Mouse (Mus musculus) cerebellum, postnatal 25 days (tissue): ENCODE results near the gene Chst14.

Source experiments
- DNase-seq, 2 experiments: peaks; one replicate each; pipeline ENCODE4 v3.0.0; 2021; ENCODE audit warnings: mixed read lengths in 2 of 2

Gene Chst14

DNA sequence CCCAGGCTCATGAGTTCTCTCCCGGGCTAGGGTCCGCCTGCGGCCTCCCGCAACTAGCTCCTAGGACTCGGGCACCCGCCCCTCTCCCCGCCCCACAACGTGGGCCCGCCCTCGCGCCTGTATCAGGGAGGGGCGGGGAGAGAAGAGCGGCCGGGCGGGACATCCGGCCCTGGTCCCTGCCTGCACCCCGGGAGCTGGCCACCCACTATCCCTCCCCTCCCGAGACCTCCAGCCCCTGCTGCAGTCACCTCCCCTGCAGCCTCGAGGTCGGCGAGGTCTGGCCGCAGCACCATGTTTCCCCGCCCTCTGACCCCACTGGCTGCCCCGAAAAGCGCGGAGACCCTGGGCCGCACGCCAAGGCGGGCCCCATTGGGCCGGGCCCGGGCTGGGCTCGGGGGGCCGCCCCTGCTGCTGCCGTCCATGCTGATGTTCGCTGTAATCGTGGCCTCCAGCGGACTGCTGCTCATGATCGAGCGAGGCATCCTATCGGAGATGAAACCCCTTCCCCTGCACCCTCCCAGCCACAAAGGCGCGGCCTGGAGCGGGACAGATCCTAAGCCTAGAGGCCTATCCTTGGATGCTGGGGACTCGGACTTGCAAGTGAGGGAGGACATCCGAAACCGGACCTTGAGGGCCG lies at the start of gene Chst14:
TSS of gene Chst14 (plus strand) at position 136 of the 637 bp plus-strand sequence.
- DNase-seq, result peak; percentile 60 to 81

DNA sequence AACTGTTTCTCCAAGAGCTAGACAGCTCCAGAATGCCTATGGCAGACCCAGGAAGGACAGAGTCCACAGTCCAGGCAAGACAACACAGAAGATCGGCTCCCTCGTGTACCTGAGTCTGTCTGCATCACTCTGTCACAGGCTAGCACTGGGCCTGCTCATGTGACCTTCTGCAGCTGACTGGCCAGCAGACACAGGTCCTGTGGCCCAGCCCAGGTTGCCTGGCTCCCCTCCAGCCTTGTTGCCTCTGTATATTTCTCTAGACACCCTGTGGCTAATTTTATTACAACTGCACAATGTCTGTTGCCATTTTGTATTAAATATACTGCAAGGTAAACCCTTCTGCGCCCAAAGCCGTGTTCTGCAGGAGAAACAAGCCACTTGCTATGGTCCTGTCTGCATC lies 45.3 kb upstream of the Chst14 start:
- DNase-seq, result no peak

DNA sequence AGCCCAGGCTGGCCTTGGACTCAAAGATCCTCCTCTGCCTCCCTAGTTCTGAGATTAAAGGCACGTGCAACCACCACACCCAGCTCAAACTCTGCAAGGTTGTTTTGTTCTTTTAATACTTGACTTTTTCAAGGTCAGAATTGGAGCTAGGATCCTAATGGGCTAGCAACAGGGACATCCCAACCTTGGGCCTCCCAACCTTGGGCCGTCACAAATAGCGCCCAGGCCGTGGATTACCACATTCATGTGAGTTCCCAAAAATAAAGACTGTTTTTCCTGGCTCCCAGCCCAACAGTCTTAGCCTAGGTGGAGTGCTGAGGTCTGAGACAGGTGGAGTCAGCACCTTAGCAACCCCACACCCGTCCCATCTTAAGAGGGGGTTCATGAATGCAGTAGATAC lies 44.3 kb upstream of the Chst14 start:
- DNase-seq, result no peak

DNA sequence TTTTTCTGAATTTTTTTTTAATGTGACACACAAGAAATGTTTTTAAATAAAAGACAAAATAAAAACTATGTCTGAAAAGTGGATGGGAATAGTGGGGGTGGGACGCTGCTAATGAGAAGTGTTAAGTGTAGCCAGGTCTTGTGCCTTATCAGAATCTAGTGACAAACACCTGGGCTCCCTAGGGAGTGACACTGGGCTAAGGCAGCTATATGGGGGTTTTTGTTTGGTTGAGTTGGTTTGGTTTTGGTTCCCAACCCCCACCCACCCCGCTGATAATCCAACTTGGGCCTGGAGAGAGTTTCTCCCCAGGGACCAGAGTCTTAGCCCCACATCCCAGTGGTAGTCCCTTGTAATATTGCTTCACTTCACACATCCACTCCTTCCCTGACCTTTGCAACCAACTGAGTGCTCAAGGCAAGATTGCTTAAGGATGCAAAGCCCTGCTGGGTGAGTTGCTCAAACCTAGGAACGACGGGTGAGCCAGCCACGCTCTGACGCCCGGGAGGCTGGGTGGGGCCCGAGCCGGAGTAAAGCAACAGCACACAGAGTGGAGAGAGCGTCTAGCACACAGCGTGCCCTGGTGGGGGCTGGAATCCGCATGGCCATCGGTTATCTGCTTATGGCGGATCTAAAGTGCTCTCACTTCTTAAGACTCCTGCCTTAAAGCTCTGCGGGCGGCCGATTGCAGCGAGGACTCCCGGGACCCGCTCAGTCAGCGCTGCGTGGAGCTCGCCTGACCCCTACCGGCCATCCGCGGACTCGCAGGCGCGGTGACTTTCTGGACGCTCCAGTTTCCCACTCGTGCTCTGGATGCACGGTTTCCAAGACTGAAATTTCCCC lies 43.2 kb upstream of the Chst14 start:
- peak; percentile 94 for DNase-seq

DNA sequence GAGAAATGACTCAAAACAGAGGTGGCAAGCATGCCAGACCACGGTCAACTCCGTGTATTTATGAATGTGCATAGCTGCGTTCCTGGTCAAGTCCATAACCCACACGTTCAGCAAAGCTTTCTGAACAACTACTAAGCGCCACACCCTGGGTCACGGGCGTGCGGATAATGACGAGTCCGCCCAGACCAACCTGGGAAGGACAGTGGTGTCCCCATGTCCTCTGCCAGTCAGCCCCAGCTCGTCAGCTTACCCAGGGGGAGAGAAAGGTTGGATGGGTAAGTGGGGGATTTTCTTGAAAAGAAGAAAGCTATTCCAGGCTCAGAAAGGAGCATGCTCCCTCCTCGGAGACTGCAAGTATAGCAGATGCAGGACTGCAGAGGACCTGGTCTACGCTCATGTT lies 38.9 kb upstream of the Chst14 start:
- DNase-seq, result no peak

DNA sequence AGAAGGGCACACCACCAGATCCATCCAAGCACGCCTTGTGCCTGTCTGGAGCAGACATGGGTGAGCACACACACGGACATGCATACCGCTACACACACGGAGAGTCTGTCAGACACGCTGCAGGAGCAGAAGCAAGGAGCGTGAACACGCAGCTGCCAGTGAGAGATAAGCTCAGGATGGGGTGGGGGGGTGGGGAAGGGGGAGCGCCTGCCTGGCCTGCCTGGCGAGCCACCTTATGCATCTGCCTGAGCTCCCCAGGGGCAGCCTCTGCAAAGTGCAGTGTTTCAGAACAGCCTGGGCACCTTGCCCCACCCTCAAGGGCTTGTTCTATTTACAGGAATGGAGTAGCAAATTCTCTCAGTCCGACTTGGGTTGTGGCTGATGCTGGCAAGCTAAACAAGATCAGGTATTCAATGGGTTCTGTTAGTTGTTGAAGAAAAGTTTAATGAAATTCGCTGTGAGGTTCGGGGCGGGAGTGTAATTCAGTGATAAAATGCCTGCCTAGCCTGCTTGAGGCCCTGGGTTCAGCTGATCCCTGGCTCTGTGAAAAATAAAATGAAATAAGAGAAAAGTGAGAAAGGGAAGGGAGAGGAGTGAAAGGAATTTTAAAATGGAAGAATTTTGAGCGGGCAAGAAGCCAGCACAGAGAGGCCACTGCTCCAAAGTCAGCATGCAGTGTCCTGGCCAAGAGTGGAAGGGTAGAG lies 38.3 kb upstream of the Chst14 start:
- no peak for DNase-seq

DNA sequence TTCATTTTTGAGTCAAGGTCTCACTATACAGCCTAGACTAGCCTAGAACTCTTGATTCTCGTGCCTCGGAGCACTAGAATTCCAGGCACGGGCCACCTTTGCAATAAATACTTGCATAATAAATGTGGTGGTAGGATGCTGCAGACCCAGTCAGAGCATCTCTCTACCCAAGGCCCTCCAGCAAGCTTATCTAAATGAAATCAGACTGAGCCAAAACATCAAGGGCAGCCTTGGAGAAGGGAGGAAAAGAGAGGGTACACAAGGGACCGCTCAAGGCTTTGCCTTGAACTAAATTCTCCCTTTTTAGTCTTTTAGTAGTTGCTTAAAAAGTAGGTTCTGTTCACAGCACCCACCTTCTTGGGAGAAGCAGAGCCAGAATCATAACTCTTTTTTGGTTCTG lies 35.1 kb upstream of the Chst14 start:
- DNase-seq, result no peak

DNA sequence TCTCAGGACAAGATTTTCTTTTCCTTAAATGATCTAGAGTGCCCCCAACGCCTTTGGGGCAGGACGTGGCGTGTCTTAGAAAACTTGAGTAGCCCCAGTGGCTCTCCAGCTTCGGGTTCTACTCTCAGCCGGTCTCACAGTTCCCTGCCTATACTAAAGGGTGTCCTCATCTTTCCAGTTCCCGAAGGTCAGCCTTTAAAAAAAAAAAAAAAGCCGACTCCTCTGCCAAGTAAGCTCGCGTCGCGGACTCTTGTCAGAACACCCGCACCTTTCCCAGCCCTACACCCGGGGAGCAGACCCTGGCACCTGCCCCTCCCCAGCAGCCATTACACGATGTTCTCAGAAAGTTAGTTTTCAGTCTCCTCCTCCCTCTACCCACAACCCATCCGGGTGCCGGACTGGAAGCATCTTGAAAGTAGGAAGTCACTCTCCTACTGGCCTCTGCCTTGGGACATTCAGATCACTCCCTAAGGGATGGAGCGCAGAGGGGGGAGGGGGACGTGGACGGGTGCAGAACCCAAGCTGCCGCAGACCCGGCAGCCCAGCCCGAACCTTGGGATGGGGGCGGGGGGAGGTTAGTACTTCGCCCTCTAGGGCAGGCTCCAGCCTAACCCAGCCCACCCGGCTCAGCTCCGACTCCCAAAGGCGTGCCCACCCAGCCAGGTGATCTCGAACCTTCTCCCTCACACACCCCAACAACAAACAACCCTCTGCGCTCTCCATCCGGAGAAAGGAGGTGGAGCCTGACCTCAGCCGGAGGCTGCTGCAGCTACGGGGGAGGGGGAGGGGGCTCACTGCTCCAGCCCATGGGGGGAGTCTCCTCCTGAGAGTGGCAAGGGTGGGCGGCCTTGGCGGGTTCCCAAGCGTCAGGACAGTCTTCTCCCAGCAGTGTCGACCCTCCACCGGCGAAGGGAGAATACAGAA lies 30.0 kb upstream of the Chst14 start:
- DNase-seq, result peak; percentile 50 to 63

DNA sequence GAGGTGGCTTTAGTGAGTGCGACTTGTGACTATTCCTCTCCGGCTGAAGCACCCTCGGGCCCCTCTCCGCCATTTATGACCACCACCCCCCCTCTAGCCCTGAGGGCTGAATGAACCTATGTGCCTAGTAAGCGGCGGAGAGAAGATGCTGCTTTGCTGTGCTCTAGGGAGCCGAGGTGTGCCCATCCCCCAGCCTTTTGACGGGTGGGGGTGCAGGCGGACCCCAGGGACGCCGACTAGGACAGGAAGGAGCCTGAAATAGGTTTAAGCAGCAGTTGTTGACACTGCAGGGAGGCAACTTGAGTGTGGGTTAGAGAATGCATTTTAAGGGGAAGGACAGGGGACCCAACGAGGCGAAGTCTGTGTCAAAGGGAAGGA lies 29.4 kb upstream of the Chst14 start:
- DNase-seq, result peak in 1 of 2 experiments; percentile 40

DNA sequence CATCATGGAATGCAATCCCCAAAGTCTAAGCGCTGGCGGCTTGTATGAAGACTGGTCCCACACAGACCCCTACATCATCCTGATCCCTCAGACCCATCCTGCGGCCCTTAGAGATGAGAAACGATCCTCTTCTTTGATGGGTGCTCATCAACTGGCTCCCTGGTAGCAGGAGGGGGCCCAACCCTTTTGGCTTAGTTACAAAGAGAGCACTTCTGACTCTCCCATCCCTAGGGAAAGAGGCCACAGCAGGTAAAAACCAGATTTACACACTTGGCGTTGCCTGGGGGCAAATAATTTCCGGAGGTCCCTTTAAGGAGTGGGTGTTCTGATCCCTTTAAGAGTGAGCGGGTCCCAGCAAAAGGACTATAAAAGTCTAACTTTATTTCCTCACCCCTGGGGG lies 28.9 kb upstream of the Chst14 start:
- no peak for DNase-seq

DNA sequence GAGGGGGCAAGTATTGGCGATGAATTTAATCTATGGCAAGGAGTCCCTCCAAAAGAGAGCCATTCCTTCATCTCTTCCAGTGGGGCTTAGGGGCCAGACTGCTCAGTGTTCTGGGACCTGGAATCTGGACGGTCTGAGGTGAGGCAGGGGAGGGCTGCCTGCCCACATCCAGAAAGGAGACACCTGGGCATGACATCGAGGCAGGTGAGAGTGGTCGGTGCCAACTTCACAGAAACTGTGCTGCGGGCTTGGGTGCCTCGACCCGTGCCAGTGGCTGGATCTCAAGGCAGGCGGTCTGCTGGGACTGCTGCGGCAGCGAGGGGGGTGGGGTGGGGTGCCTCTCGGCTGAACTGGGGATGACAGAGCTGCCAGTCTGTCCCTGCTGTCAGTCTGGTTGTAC lies 28.5 kb upstream of the Chst14 start:
- no peak for DNase-seq

DNA sequence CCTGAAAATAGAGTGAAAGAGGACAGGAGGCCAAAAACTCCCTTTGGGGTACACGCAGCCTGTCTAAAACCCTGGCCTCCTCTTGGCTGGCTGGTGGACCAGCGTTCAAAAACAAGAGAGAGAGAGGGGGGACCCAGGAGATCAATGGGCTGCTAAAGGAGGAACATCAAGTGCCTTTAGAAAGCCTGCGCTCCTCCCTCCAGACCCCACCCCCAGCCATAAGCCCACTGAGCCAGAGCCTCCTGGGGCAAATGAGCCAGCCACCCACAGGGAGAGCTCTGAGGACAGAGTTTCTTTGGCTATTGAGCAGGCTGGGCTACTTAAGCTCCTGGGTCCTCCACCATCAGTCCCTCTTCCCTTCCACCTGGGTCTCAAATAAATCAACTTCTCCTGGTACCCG lies 27.5 kb upstream of the Chst14 start:
- DNase-seq, result no peak

DNA sequence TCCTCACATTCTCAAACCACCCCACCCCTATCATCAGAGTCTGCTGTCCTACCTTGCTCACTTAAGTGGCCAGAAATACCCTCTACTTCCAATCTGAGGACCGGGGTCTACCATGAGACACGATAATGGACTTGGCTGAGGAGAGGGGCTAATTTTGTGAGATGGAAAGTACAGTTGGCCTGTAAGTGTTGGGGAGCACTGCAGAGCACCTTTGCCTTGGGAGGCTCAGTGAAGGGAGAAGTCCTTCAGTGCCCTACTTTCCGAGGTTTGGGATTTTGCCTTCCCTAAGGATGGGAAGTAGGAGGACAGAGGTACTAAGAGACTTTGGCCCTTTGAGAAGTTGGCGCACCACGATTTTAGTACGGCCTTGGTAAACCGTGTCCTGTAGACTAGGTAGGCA lies 27.0 kb upstream of the Chst14 start:
- no peak for DNase-seq

DNA sequence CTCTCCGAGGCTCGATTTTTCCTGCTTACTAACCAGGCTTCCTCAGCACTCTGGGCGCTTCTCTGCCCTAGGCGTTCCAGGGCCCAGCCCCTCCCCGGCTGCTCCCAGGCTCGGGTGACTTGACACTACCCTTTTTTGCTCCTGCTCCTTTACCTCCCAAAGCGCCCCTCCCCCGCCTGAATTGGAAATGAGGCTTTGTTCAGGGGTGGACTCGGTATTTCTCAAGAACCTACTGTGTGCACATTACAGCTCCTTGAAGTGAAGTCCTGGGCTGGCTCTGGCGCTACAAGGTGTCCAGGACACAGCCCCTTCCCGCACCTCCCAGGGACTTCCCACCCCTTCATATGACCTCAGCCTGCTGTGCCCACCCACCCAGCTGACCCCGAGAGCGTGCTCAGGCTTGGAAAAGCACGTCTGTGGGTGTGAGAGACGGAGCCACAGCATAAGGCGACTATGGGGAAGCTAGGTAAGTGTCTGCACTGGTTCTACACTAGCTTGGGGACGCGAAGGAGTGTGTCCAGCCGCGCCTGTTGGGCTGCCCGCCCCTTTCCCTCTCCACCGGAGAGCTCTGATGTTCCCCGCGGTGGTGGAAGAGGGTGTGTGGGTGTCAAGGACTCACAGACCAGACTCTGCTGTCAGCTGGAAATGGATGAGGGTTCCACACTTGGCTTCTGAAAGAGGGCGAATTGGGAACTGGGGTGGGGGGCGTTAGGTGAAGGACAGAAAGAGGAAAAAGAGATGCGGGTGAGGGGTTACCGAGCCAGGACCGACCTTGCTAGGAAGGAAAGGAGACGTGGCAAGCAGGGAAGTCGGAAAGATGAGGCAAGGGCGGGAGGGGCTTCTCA lies 26.1 kb upstream of the Chst14 start, which contains the start of gene Bahd1:
TSS of gene Bahd1 (plus strand) at position 397 of the 845 bp plus-strand sequence.
- DNase-seq, result peak in 1 of 2 experiments; percentile 50

DNA sequence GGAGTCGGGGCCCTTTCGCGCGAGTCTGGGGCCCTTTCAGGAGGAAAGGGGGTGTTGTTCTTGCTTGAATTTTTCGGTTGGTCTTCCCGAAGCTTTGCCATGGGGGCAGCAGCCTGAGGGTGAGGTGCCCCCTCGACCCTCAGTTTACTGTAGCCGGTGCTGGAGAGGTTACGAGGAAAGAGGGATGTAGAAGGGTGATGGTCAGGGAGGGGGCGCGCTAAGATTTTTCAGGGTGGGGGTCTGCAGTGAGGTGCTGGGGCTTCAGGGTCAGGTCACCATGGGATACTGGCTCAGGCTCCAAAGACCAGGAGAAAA lies 25.5 kb upstream of the Chst14 start:
- no peak for DNase-seq

DNA sequence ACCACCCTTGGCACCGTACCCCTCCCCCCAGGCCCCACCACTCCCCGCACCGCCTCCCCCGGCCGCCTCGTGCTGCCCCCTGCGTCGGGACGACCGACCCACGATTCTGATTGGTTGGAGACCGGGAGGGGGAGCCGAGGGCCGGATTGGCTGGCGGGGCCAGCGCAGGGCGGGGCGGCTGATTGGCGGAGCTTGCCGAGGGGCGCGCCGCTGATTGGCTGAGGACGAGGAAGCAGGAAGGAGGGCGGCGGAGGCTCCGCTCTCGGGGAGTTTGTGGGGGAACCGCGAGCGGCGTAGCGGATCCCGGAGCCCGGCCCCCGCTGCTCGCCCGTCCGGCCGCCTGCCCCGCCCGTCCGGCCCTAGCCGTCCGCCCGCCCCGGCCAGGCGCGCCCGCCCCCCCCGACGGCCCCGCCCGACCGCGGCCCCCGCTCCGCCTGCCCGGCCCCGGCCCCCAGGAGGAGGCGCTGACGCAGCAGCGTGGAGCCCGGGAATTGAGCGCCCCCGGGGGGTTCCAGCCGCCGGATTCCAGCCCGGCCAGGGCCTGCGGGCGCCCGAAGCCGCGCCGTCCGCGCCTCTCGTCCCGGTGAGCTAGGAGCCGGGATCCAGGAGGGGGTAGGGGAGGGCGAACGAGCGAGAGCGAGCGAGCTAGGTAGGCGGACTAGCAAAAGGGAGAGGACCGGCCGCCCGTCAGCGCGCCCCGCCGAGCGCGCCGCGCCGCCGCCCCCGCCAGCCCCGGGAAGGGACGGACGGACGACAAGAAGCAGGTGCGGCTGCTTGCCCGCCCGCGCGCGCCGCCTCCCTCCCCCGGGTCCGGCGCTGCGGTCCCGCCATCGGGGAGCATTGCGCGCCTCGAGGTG lies 24.9 kb upstream of the Chst14 start:
- DNase-seq, result peak; percentile 98 to 99

DNA sequence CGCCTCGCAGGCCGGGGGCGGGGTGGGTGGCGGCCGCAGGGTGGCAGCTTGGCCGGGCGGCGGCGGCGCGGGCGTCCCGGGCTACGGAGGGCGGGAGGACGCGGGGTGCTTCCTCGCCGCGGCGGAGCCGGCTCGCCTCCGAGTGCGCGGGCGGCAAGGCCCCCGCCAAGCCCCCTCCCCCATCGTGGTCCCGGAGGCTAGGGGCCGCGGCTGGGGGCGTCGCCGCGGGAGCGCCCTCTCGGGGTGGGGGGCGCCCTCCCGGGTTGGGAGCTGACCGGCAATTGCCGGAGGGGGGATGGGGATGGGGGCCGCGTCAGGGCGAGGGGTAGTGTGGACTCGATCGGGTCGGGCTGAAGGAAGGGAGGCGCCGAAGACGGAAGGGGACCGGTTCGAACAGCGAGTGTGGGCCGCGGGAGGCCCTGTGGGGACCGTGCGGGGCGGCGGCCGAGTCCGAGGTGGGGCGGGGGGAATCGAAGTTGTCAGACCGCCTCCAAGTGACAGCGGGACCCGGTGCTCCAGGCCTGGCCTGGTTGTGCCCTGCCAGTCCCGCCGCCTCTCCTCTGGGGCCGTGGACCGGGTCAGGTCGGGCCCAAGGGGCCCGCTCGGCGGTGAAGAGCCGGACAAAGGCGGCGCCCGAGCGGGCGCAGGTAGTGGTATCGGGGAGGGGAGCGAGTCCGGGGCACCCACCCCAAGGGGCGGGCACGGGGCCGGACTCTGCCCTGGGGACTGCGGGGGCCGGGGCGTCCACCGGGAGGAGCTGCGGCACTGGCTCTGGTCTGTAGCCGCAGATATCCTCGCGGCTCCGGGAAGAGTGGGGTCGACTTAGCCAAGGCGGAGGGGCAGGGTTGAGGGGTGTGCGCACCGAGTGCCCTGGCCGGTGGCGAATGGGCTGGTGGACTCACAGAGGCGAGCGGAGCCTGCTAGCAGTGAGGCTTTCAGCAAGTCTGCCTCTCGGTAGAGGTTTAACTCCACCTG lies 24.0 kb upstream of the Chst14 start:
- peak; percentile 61 to 69 for DNase-seq

DNA sequence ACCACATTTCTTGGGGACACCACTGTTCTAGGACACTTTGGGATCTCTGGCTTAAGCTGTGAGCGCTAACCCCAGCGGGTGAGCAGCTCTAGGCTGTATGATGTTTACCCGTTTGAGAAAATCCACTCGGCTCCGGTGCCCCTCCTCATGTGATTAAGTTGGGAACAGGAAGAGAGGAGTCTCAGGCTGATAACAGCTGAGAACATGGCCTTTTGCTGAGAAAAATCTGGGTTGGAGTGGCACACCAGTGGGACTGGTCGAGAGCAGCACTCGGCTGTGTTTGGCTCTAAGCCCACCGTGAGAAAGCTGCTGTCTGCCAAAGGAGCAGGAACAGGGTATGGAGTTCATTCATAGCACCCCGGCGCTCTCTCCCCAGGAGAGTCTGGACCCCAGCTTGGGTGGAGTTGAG lies 23.0 kb upstream of the Chst14 start:
- peak; percentile 57 to 67 for DNase-seq

DNA sequence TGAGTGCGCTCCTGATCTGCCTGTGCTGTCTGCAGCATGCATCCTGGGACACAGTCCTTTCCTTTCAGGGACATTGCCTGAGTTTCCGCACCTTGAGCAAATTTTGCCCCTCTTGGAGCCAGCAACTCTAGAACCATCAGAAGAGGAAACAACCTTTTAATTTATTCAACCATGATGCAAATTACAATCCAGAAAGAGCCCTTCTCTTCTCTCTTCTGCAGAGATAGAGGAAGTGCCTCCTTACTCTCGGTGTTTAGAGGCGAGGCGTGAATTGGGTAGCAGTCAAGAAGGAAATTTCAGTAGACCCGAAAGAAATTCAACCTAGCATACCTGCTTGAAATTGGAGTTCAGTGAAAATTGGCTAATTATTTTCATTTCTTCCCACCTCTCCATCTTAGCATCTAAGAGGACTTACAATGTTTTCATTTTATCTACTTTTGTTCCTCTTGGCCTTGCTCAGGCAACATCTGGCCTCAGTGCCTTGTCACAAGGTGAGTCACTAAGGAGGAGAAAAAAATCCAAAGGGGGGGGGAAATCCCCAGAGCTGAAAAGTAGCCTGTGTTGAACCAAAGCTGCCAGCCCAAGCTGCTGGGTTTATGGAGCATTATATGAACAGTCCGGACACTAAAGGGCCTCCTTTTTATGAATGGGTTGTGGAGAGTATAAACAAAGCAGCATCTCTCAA lies 20.7 kb upstream of the Chst14 start:
- no peak for DNase-seq
